Mouse (Mus musculus) adrenal gland, postnatal 4 days (tissue): ENCODE measurements at regions not wholly inside any gene's neighbourhood (a gene's known extent, or its start where the extent isn't known, plus 50 kb on each side); places are given as distances from the start of the nearest gene placed in this dataset.

Source experiments
- DNase-seq, 2 experiments: peaks; one replicate each; pipeline ENCODE4 v3.0.0; 2021 to 2022; ENCODE audit warnings: low spot score in 2 of 2, mixed read lengths in 2 of 2

DNA sequence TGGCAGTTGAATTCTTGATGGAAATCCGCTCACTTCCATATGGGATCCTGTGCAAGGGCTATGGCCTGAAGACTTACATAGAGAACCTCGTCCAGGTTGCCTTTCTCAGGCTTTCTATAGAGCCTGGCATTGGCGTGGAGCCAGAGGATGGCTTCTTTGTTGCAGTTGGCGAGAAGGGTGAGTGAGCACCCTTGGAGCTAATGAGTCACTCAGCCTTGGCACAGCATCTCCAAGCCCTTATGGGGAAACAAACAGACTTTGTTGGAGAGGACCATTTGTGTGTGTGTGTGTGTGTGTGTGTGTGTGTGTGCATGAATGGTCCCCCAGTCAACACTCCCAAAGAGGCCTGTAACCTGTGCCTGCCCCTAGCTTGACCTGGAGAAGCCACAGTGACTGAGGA lies 57.0 kb upstream of the Maf start:
- peak in 1 of 2 experiments; percentile 20 for DNase-seq

DNA sequence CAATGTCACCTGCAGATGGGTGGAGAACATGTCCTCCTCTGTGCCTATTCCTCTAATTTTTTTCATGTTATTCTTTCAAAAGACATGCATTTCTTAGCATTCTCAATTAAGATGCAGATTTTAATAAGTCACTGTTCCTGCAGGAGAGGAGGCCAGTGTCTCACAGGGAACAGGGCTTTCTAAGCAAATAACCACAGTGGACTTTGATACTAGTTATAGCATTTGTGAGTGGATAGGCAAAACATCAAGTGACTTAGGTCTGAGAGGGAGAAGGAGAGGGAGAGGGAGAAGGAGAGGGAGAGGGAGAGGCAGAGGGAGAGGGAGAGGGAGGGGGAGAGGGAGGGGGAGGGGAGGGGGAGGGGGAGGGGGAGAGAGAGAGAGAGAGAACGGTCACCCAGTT lies 50.4 kb upstream of the Maf start:
- no peak for DNase-seq
